Mouse (Mus musculus) hindbrain, embryonic 14.5 days (tissue): Measurements from ENCODE around the gene Dnaja2. TPM values are rescaled to one million over a fixed set of nuclear protein-coding genes. Genes with fewer than 3 reads are reported as not detected.

Experiments
- ATAC-seq: fragments of 200-750 bp; cut with Nextera tagmentation; 2 replicates; pipeline ENCODE4 v1.8.0; 2017; ENCODE audit warnings: moderate number of reproducible peaks, mild to moderate bottlenecking, moderate TSS enrichment, moderate library complexity; ENCODE audit not compliant: low FRiP score
- DNase-seq: peaks from one replicate; pipeline ENCODE4 v3.0.0-alpha.2; 2015; ENCODE audit warnings: low spot score
- H3K27ac ChIP-seq: fragments of 300-500 bp; sonication (generic); 2 replicates; pipeline ENCODE4 v1.5.1; 2014; ENCODE audit warnings: mild to moderate bottlenecking, moderate library complexity
- H3K27me3 ChIP-seq: fragments of 300-500 bp; sonication (generic); 2 replicates; pipeline ENCODE4 v1.6.1; 2014; ENCODE audit warnings: mild to moderate bottlenecking, low read length, mixed read lengths; ENCODE audit not compliant: control insufficient read depth, insufficient read depth
- H3K36me3 ChIP-seq: fragments of 300-500 bp; sonication (generic); replicated peaks from 2 replicates; pipeline ENCODE4 v1.6.1; 2014; ENCODE audit not compliant: control insufficient read depth, insufficient read depth
- H3K4me1 ChIP-seq: fragments of 300-500 bp; sonication (generic); replicated peaks from 2 replicates; pipeline ENCODE4 v1.6.1; 2014; ENCODE audit warnings: antibody characterized with exemption, low read length, mixed read lengths; ENCODE audit not compliant: control insufficient read depth, insufficient read depth
- H3K4me2 ChIP-seq: fragments of 300-500 bp; sonication (generic); replicated peaks from 2 replicates; pipeline ENCODE4 v1.6.1; 2014; ENCODE audit warnings: mild to moderate bottlenecking, moderate library complexity
- H3K4me3 ChIP-seq: fragments of 300-500 bp; sonication (generic); replicated peaks from 2 replicates; pipeline ENCODE4 v1.5.1; 2014; ENCODE audit warnings: mild to moderate bottlenecking, low read length
- H3K9ac ChIP-seq: fragments of 300-500 bp; sonication (generic); 2 replicates; pipeline ENCODE4 v1.6.1; 2014
- H3K9me3 ChIP-seq: fragments of 300-500 bp; sonication (generic); 2 replicates; pipeline ENCODE4 v1.6.1; 2016; ENCODE audit warnings: low read length; ENCODE audit not compliant: control insufficient read depth
- WGBS: fragments of 180-500 bp; shearing (Covaris S2); extraction: QIAGEN DNeasy Blood & Tissue Kit; methylation state at CpG from one replicate; pipeline ENCODE4 v1.1.7; 2014; 5-methylcytosine and 5-hydroxymethylcytosine counted together
- polyA plus RNA-seq: library from polyadenylated mRNA; unstranded; fragments of >200 nt; fragmentation: Nextera tagmentation; extraction: Ambion mirVana; gene quantifications from 2 replicates; pipeline ENCODE4 v1.2.1, GENCODE M21; 2014

The Dnaja2 gene
- polyA plus RNA-seq, 1 experiment from 2014 or later = 172 TPM

GRCm38 (mm10) chr8:85591532-85591931 lies 36.4 kb upstream of the Dnaja2 start:
- 93% methylated on average over 1 of the region's 1 CpGs for WGBS
- no peak overlapping the region for H3K4me3 ChIP-seq

DNA sequence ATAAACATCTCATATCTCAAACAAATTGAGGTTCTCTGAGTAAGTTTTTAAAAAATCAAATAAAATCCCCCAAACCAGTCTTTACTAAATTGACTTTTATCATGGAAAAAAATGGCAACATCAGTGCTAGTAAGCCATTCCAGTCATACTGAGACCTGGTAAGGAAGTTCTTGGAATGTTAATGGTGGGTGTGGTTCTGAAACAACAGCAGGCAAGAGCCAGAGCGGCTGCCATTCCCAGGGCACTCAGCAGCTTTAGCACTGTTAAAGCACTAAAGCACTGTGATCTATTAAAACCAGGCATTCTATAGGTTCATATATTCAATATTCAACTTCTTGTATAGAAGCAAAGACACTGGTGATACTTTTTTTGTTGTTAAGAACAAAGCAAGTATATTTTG lies 35.1 kb upstream of the Dnaja2 start:
- no peak for ATAC-seq
- WGBS = 90% methylated on average over 1 of the region's 1 CpGs
- no peak overlapping the region for H3K4me2 ChIP-seq

More at GRCm38 (mm10) chr8:85591532-85591931, 36.4 kb upstream of the Dnaja2 start:
- ATAC-seq (no peak), DNase-seq (no peak)
- H3K27me3 ChIP-seq = no peaks in the 10 kb centered on the region
- H3K4me2 ChIP-seq = no peak overlapping the region
- H3K27ac ChIP-seq = no peak overlapping the region
- no peak overlapping the region for H3K9ac ChIP-seq
- H3K9me3 ChIP-seq = no peaks in the 10 kb centered on the region
- no peaks in the 10 kb centered on the region for H3K4me1 ChIP-seq
- no peaks in the 10 kb centered on the region for H3K36me3 ChIP-seq

DNA sequence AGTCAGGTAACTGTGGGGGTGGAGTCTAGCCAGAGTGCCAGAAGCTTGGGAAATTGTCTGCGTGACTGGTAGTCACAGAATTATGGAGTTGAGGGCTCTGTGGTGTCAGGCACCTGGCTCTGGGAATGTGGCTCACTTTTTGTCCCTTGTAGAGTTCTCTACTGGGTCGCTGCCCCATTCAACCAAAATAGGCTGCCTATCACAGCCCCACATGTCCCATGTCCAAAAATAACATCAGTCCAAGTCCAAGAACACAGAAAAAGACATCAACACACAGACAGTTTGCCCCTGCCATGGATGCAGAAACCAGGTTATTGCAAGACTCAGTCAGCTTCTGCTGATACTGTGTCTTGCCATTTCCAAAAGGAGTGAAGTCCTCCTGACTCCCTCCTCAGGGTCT lies 33.5 kb upstream of the Dnaja2 start:
- WGBS = 79% methylated on average over 2 of the region's 2 CpGs
- DNase-seq (no peak), ATAC-seq (no peak)
- no peak overlapping the region for H3K4me3 ChIP-seq
- no peaks in the 10 kb centered on the region for H3K27me3 ChIP-seq
- no peak overlapping the region for H3K9ac ChIP-seq
- H3K4me1 ChIP-seq = no peaks in the 10 kb centered on the region
- no peaks in the 10 kb centered on the region for H3K9me3 ChIP-seq
- no peaks in the 10 kb centered on the region for H3K36me3 ChIP-seq
- H3K27ac ChIP-seq = no peak overlapping the region
- H3K4me2 ChIP-seq = no peak overlapping the region

More for the DNA sequence above, 35.1 kb upstream of the Dnaja2 start:
- no peaks in the 10 kb centered on the region for H3K4me1 ChIP-seq
- no peaks in the 10 kb centered on the region for H3K9me3 ChIP-seq
- H3K27ac ChIP-seq = no peak overlapping the region
- DNase-seq = no peak
- no peaks in the 10 kb centered on the region for H3K27me3 ChIP-seq
- no peak overlapping the region for H3K4me3 ChIP-seq
- no peaks in the 10 kb centered on the region for H3K36me3 ChIP-seq
- H3K9ac ChIP-seq = no peak overlapping the region

GRCm38 (mm10) chr8:85577666-85578065 lies 22.5 kb upstream of the Dnaja2 start:
- H3K27me3 ChIP-seq = no peaks in the 10 kb centered on the region
- ATAC-seq = no peak
- no peak overlapping the region for H3K27ac ChIP-seq
- no peak for DNase-seq
- 96% methylated on average over 3 of the region's 3 CpGs for WGBS
- H3K9me3 ChIP-seq = no peaks in the 10 kb centered on the region
- H3K4me2 ChIP-seq = no peak overlapping the region
- H3K36me3 ChIP-seq = no peaks in the 10 kb centered on the region
- H3K4me1 ChIP-seq = no peaks in the 10 kb centered on the region
- H3K9ac ChIP-seq = no peak overlapping the region
- H3K4me3 ChIP-seq = no peak overlapping the region

DNA sequence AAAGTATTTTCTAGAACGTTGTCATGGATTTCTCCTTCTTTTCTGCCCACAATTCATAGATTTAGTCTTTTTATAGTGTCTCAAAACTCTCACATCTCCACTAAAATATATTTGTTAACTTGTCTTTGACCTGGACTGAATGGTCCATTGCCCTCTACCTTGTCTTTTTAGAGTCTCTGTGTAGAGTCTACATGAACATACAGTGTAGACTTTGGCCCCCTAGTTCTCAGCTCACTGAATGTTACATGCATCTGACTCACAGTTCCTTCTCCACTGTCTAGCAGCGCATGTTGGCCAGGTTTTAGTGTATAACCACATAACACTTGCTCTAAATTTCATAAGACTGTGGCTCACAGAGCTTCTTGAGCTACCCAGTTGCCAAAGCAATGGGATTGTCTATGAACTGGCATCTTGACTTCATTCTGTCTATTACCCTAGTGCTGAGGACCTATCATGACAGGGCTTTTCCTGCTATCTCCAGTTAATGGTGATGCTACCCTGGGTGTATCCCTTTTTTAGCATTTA lies 18.9 kb upstream of the Dnaja2 start:
- WGBS = 89% methylated on average over 2 of the region's 2 CpGs
- no peak overlapping the region for H3K4me3 ChIP-seq

GRCm38 (mm10) chr8:85570466-85570865 lies 15.3 kb upstream of the Dnaja2 start:
- no peaks in the 10 kb centered on the region for H3K27me3 ChIP-seq
- ATAC-seq (no peak), DNase-seq (no peak)
- H3K4me2 ChIP-seq = no peak overlapping the region
- no peaks in the 10 kb centered on the region for H3K9me3 ChIP-seq
- H3K4me1 ChIP-seq = no peaks in the 10 kb centered on the region
- no peak overlapping the region for H3K4me3 ChIP-seq
- H3K36me3 ChIP-seq = no peaks in the 10 kb centered on the region
- WGBS = 79% methylated on average over 4 of the region's 4 CpGs
- no peak overlapping the region for H3K27ac ChIP-seq
- no peak overlapping the region for H3K9ac ChIP-seq

More for the DNA sequence above, 18.9 kb upstream of the Dnaja2 start:
- Histone ChIP-seq H3K9me3 (no peaks in the 10 kb centered on the region), H3K36me3 (no peaks in the 10 kb centered on the region), H3K27ac (no peak overlapping the region), H3K27me3 (no peaks in the 10 kb centered on the region), H3K9ac (no peak overlapping the region), H3K4me2 (no peak overlapping the region), H3K4me1 (no peaks in the 10 kb centered on the region)
- ATAC-seq (no peak), DNase-seq (no peak)

- H3K9ac ChIP-seq = no peak overlapping the region
- ATAC-seq = no peak
- no peaks in the 10 kb centered on the region for H3K27me3 ChIP-seq
- H3K27ac ChIP-seq = no peak overlapping the region
- no peaks in the 10 kb centered on the region for H3K9me3 ChIP-seq
- DNase-seq = no peak
- WGBS = 96% methylated on average over 2 of the region's 2 CpGs
- no peak overlapping the region for H3K4me2 ChIP-seq
- no peaks in the 10 kb centered on the region for H3K36me3 ChIP-seq
- no peak overlapping the region for H3K4me3 ChIP-seq
- H3K4me1 ChIP-seq = no peaks in the 10 kb centered on the region
Measured at GRCm38 (mm10) chr8:85567801-85568200, 12.7 kb upstream of the Dnaja2 start.

DNA sequence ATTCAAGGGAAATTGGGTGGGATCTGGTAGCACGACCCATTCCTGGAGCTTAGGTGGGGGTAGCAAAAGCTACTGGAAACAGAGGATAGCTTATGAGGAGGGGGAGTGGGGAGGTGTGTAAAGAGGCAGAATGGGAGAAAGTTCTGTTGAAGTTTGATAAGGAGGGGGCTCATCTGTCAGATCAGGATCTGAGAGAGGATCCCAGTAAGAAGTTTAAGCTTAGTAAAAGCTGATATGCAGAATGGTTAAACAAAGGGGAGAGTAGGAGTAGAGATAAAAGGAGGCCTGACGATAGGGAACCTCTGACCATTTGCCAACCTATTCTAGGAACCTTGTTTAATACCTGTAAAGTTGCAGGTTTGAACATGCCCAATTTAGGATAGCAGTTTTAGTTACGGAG lies 10.0 kb upstream of the Dnaja2 start:
- DNase-seq (no peak), ATAC-seq (no peak)
- Histone ChIP-seq H3K27me3 (no peaks in the 10 kb centered on the region), H3K4me1 (no peaks in the 10 kb centered on the region), H3K9me3 (no peaks in the 10 kb centered on the region), H3K4me3 (no peak overlapping the region), H3K36me3 (no peaks in the 10 kb centered on the region), H3K27ac (no peak overlapping the region), H3K4me2 (no peak overlapping the region), H3K9ac (no peak overlapping the region)
- 92% methylated on average over 3 of the region's 3 CpGs for WGBS

DNA sequence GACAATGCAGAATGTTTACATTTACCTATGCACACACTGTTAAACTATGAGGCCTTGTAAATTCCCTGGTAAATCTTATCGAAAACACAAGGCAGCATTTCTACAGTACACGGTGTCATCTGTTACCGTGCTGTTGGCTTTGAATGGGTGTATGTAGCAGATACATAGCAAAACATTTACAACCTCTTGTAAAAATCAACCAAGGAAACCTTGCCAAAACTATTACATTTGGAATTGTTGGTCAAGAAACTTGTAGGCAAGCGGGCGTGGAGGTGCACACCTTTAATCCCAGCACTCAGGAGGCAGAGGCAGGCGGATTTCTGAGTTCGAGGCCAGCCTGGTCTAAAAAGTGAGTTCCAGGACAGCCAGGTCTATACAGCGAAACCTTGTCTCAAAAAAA lies 8.2 kb upstream of the Dnaja2 start:
- DNase-seq (no peak), ATAC-seq (no peak)
- H3K9ac ChIP-seq = no peak overlapping the region
- H3K4me3 ChIP-seq = no peak overlapping the region
- no peak overlapping the region for H3K27ac ChIP-seq
- no peaks in the 10 kb centered on the region for H3K27me3 ChIP-seq
- H3K4me1 ChIP-seq = no peaks in the 10 kb centered on the region
- H3K36me3 ChIP-seq = no peaks in the 10 kb centered on the region
- 98% methylated on average over 8 of the region's 8 CpGs for WGBS
- H3K9me3 ChIP-seq = no peaks in the 10 kb centered on the region
- H3K4me2 ChIP-seq = no peak overlapping the region

- H3K36me3 ChIP-seq = no peaks in the 10 kb centered on the region
- no peak overlapping the region for H3K4me3 ChIP-seq
- H3K9me3 ChIP-seq = no peaks in the 10 kb centered on the region
- no peak overlapping the region for H3K9ac ChIP-seq
- H3K27me3 ChIP-seq = no peaks in the 10 kb centered on the region
- ATAC-seq (no peak), DNase-seq (no peak)
- no peak overlapping the region for H3K27ac ChIP-seq
- no peak overlapping the region for H3K4me2 ChIP-seq
- 0 out of 2 replicates have a peak, but pooled peaks cover 4% of the 10 kb centered on the region for H3K4me1 ChIP-seq
- WGBS = 75% methylated on average over 2 of the region's 2 CpGs
Measured at GRCm38 (mm10) chr8:85559966-85560365, 4.8 kb upstream of the Dnaja2 start.
